Mouse (Mus musculus): ENCODE measurements around the gene Kcnj5. TPM values are rescaled to one million over a fixed set of nuclear protein-coding genes. Genes with fewer than 3 reads are reported as not detected.
A peak's percentile ranks its signal among the peaks of the same experiment; 100 is the strongest.

Gene Kcnj5
- polyA plus RNA-seq, 1 experiment from 2014 or later, result 0.13 TPM

DNA sequence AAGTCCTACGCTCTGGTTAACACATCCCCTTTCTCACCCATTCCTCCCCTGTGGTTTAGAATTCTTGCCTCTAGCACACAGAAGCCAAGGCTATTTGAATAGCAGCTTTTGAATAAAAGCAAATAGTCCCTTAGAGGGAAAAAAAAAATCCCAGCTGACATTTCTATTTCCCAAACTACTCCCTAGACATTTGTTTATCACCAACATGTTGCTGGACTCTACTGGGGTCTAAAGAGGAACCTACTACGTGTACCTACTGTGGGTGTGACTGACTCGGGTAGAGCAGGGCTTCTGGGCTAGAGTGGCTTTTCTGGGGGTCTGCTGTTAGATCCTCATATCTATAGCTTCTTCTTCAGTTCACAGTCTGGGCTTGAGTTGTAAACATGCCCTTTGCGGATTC, 31.9 kb downstream of the Kcnj5 start:
- peaks cover 18% of the 10 kb centered on the region for H3K4me1 ChIP-seq (replicated peaks)
- peak overlapping the region; percentile 13; the same call in 1 of the 2 replicates for H3K4me2 ChIP-seq
- no peak overlapping the region for H3K9ac ChIP-seq
- WGBS, result 70% methylated on average over 4 of the region's 4 CpGs
- H3K27me3 ChIP-seq, result no peaks in the 10 kb centered on the region
- H3K36me3 ChIP-seq, result no peaks in the 10 kb centered on the region
- no peak overlapping the region for H3K27ac ChIP-seq (replicated peaks)
- no peaks in the 10 kb centered on the region for H3K9me3 ChIP-seq
- H3K4me3 ChIP-seq, result no peak overlapping the region
- ATAC-seq (ENCODE audit: low read depth), result no peak

DNA sequence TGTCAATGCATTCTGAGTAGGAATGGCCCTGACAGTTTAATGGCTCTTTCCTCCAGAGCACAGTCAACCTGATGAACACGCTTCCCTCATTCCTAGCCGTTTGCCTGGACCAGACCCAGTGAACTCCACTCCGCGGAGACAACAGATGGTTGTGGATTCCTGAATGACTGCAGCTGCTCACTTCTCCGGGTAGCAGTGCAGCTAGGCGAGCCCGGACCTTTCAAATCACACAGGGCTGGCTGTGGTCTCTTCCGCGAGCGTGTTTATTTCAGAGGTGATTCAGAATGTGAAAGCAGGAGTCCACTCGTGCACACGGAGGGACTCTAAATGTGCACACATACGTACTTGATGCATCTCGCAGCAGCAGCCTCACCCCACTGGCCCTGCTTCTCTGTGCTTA, 32.4 kb downstream of the Kcnj5 start:
- Histone ChIP-seq H3K27ac (replicated peaks) (no peak overlapping the region), H3K27me3 (no peaks in the 10 kb centered on the region), H3K4me3 (no peak overlapping the region), H3K4me2 (peak overlapping the region; percentile 13; the same call in 1 of the 2 replicates), H3K36me3 (no peaks in the 10 kb centered on the region), H3K4me1 (replicated peaks) (peaks cover 18% of the 10 kb centered on the region), H3K9ac (no peak overlapping the region), H3K9me3 (no peaks in the 10 kb centered on the region)
- WGBS, result 43% methylated on average over 14 of the region's 14 CpGs
- peak; percentile 43 for ATAC-seq (ENCODE audit: low read depth)

DNA sequence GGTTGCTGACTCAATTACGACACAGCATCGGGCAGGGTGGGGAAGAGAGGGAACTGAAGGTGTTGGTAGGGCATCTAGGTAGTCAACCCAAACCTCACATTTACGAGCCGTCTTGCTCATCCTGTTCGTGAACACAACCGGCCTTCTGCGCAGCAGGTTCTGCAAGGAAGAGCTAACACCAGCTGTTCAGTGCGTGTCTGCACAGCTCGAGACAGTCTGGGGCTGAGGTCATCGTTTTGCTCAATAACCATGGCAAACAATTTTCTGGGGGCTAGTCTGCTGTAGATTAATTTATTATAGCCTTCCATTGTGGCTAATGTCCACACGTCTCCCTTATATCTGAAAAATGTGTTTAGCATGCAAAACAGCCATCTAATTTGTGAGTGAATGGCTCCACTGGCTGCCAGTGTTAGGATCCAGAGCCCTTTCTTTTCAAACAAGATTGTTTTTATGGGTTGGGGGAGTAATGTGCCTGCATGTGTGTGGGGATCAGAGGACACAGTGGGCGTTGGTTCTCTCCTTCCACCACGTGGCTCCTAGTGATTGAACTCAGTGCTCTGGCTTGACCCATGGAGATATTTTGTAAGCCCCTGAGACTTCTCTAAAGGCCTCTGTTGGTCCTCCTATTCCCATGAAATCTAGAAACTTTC, 41.5 kb downstream of the Kcnj5 start:
- Histone ChIP-seq H3K36me3 (no peaks in the 10 kb centered on the region), H3K27me3 (no peaks in the 10 kb centered on the region; the same call in 1 of the 2 replicates), H3K4me2 (no peak overlapping the region), H3K9ac (no peak overlapping the region), H3K27ac (replicated peaks) (no peak overlapping the region), H3K4me1 (replicated peaks) (peaks cover 10% of the 10 kb centered on the region), H3K9me3 (no peaks in the 10 kb centered on the region), H3K4me3 (no peak overlapping the region)
- peak; percentile 71 for ATAC-seq (ENCODE audit: low read depth)
- WGBS, result 27% methylated on average over 13 of the region's 13 CpGs

DNA sequence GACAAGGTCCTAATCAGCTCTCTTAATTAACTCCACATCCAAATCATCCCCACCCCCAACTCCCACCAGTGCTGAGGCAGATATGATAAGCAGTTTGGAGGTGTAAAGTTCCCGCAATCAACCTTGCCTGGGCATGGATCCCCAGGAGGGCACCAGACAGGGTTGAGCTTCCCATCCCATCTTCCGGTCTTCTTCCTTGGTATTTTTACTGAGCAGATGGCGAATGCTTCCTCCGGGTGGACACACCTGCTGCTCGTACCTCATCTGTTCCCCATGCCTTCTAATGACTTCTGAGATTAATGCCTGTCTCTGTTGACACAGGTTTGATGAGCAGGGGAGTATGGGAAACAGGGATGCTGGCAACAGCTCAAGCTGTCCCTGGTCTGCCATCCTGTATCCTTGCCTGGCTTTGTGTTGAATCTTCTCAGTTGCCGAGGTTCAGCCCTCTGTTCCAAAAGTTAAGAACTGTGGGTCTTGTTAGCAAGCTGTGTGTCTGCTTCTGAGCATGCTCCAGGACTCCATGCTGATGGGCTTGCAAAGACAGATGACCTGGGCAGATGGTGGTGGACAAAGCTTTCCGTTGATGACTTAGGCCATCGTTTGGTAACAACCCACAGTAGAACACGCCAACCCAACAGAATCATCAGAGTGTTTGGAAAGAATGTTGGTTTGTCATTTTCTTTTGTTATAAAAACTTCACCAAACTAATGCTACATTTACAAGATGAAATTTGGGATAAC, 48.9 kb downstream of the Kcnj5 start:
- peaks cover 7% of the 10 kb centered on the region for H3K4me1 ChIP-seq (replicated peaks)
- ATAC-seq (ENCODE audit: low read depth), result no peak
- no peak overlapping the region for H3K9ac ChIP-seq
- H3K27me3 ChIP-seq, result no peaks in the 10 kb centered on the region
- H3K36me3 ChIP-seq, result no peaks in the 10 kb centered on the region
- 77% methylated on average over 9 of the region's 9 CpGs for WGBS
- H3K4me2 ChIP-seq, result no peak overlapping the region
- H3K4me3 ChIP-seq, result no peak overlapping the region
- no peak overlapping the region for H3K27ac ChIP-seq (replicated peaks)
- H3K9me3 ChIP-seq, result no peaks in the 10 kb centered on the region

DNA sequence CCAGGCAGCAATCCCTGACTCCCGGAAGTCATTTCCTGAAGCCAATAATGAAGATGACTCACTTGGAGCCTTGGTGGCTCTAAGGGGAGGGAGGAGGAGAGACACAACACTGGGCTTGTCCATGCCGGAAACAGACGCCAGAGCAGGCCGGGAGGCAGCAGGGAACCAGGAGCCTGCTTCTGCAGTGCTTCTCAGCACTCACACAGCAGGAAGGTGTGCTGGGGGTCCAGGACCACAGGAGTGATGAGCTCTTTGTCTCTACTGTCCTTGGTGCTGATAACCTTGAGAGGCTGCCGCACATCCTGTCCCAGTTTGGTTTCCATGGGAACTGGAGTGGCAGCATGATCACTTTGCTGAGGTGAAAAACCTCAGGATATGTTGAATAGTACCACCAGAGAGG, 51.5 kb downstream of the Kcnj5 start:
- no peak overlapping the region for H3K4me2 ChIP-seq
- no peak overlapping the region for H3K27ac ChIP-seq (replicated peaks)
- H3K9me3 ChIP-seq, result no peaks in the 10 kb centered on the region
- 24% methylated on average over 5 of the region's 5 CpGs for WGBS
- H3K36me3 ChIP-seq, result no peaks in the 10 kb centered on the region
- peaks cover 7% of the 10 kb centered on the region for H3K4me1 ChIP-seq (replicated peaks)
- no peak overlapping the region for H3K4me3 ChIP-seq
- no peak overlapping the region for H3K9ac ChIP-seq
- no peak for ATAC-seq (ENCODE audit: low read depth)
- no peaks in the 10 kb centered on the region for H3K27me3 ChIP-seq

DNA sequence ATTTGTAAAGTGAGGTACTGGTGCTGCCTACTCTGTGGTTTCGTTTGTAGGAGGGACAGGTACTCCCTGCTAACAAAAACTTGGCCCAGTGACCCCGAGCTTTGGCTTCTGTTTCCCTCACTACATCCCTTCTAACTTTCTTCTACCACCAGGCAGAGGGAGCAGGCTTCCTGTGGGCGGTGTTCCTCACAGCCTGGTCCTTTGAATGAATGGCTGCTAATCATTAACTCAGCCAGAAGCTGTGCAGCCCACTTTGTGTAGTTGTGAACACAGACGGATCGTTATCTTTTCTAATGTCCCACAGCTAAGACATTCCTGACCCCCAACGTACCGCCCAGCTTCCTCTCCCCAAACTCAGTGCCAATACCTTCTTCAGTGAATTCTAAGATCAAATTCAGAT, 52.5 kb downstream of the Kcnj5 start:
- H3K4me2 ChIP-seq, result no peak overlapping the region
- no peak overlapping the region for H3K9ac ChIP-seq
- WGBS, result 19% methylated on average over 7 of the region's 7 CpGs
- peaks cover 7% of the 10 kb centered on the region for H3K4me1 ChIP-seq (replicated peaks)
- no peaks in the 10 kb centered on the region for H3K27me3 ChIP-seq
- H3K9me3 ChIP-seq, result no peaks in the 10 kb centered on the region
- no peak overlapping the region for H3K4me3 ChIP-seq
- no peak overlapping the region for H3K27ac ChIP-seq (replicated peaks)
- no peaks in the 10 kb centered on the region for H3K36me3 ChIP-seq
- ATAC-seq (ENCODE audit: low read depth), result no peak

DNA sequence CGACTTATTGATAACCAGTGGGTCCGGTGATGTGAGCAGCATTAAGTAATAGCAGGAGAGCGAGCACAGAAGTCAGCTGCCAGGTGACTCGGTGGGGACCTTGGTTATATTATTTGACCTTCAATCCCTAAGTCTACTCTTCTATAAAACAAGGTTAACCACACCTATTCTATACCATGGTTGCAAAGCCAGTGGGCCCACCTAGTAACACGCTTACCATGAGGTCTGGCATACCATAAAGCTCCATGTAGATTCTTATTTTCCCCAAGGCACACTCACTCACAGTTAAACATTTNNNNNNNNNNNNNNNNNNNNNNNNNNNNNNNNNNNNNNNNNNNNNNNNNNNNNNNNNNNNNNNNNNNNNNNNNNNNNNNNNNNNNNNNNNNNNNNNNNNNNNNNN, 60.6 kb downstream of the Kcnj5 start:
- Histone ChIP-seq H3K27me3 (no peaks in the 10 kb centered on the region), H3K9ac (no peak overlapping the region), H3K4me2 (no peak overlapping the region), H3K9me3 (peaks cover 3% of the 10 kb centered on the region; the same call in 1 of the 2 replicates), H3K36me3 (no peaks in the 10 kb centered on the region), H3K27ac (replicated peaks) (no peak overlapping the region), H3K4me1 (replicated peaks) (no peaks in the 10 kb centered on the region), H3K4me3 (no peak overlapping the region)
- 92% methylated on average over 5 of the region's 5 CpGs for WGBS
- no peak for ATAC-seq (ENCODE audit: low read depth)

DNA sequence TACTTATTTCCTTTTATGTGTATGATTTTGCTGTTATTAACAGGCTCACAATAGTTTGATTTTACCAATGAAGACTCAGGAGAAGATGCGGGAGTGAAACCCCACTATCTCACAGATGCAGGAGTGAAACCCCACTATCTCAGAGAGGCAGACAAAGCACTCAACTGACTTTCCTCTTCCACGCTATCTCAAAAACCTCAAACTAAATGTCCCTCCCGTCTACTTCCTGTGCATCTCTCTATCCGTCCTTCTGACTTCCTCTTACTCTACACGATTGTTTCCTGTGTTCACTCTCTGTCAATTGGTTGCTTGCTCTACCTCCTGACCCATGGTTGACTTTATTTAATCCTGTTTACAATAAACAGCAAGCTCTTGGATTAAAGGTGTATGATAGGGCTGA, 63.7 kb downstream of the Kcnj5 start:
- 95% methylated on average over 5 of the region's 5 CpGs for WGBS
- Histone ChIP-seq H3K9ac (no peak overlapping the region), H3K4me1 (replicated peaks) (no peaks in the 10 kb centered on the region), H3K27me3 (no peaks in the 10 kb centered on the region), H3K4me3 (no peak overlapping the region), H3K36me3 (no peaks in the 10 kb centered on the region), H3K4me2 (no peak overlapping the region), H3K9me3 (no peaks in the 10 kb centered on the region), H3K27ac (replicated peaks) (no peak overlapping the region)
- no peak for ATAC-seq (ENCODE audit: low read depth)

DNA sequence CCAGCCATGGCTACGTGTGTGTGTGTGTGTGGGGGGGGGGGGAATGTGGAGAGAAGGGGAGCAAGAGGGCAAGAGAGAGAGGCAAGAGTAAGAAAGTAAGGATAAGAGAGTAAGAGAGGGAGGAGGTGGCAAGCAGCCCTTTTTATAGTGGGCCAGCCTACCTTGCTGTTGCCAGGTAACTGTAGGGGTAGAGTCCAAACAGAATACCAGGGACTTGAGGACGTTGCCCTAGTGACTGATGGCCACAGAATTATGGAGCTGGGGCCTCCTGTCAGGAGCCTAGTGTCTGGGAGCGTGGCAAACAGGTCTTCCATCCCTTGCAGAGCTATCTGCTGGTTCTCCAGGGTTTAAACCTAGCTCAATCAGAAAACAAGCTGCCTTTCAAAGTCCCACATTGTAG, 64.4 kb downstream of the Kcnj5 start:
- WGBS, result 67% methylated on average over 3 of the region's 3 CpGs
- Histone ChIP-seq H3K4me1 (replicated peaks) (no peaks in the 10 kb centered on the region), H3K9ac (no peak overlapping the region), H3K4me2 (no peak overlapping the region), H3K27ac (replicated peaks) (no peak overlapping the region), H3K4me3 (no peak overlapping the region), H3K9me3 (no peaks in the 10 kb centered on the region), H3K27me3 (no peaks in the 10 kb centered on the region), H3K36me3 (no peaks in the 10 kb centered on the region)
- no peak for ATAC-seq (ENCODE audit: low read depth)

DNA sequence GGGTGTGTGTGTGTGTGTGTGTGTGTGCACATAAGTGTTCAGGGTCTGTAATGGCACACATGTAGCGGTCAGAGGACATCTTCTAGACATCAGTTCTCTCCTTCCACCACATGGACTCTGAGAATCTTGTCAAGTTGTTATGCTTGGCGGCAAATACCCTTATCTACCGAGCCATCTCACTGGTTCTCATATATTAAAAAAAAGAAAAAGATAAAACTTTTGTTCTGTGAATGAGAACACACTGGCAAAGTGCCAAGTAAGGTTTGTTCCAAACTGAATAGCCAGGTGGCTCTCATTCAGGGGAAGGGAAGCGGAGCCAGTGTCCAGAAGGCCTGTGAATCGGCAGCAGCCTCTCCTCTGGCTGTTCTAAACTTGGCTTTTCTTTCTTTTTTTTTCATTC, 66.1 kb downstream of the Kcnj5 start:
- no peak overlapping the region for H3K4me2 ChIP-seq
- WGBS, result 85% methylated on average over 5 of the region's 5 CpGs

DNA sequence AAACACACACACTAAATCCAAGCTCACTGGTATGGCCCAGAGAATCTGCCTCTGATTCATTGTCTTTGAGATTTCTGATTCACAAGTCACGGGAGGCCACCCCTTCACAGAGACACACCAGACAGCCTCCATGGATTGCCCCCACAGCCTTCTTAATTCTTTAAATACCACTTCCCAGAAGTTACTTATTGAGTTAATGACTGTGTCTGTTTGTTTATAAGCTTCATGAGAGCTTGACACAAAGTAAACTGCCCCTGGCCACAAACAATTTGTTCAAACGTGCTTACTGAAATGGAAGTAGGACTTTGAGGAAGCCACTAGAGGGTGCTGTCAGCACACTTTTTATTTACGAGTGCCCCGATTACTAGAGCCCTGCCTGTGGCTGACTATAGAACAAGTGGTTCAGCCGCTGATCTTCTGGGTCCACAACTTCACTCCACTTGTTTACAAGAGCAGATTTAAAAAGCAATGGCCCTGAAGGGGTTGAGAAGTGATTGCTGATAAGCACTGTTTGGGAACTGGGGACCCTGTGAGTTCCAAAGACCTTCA, 72.2 kb downstream of the Kcnj5 start:
- Histone ChIP-seq H3K9ac (no peak overlapping the region), H3K27me3 (peaks cover 5% of the 10 kb centered on the region; the same call in 1 of the 2 replicates), H3K4me2 (no peak overlapping the region), H3K9me3 (no peaks in the 10 kb centered on the region), H3K4me1 (replicated peaks) (no peaks in the 10 kb centered on the region), H3K27ac (replicated peaks) (no peak overlapping the region), H3K36me3 (no peaks in the 10 kb centered on the region), H3K4me3 (no peak overlapping the region)
- peak; percentile 63; the same call in 1 of the 2 replicates for ATAC-seq (ENCODE audit: low read depth)
- 15% methylated on average over 5 of the region's 5 CpGs for WGBS

More for the DNA sequence above, 66.1 kb downstream of the Kcnj5 start:
- Histone ChIP-seq H3K27me3 (0 out of 2 replicates have a peak, but pooled peaks cover 3% of the 10 kb centered on the region), H3K9ac (no peak overlapping the region), H3K27ac (replicated peaks) (no peak overlapping the region), H3K36me3 (no peaks in the 10 kb centered on the region), H3K9me3 (no peaks in the 10 kb centered on the region), H3K4me3 (no peak overlapping the region), H3K4me1 (replicated peaks) (no peaks in the 10 kb centered on the region)
- no peak for ATAC-seq (ENCODE audit: low read depth)

All from neural tube, embryonic 13.5 days (tissue).